Mouse (Mus musculus) lung, postnatal 0 days (tissue): ENCODE measurements at regions not wholly inside any gene's neighbourhood (a gene's known extent, or its start where the extent isn't known, plus 50 kb on each side); places are given as distances from the start of the nearest gene placed in this dataset.

Source experiments
- CTCF ChIP-seq: IDR thresholded peaks from 2 replicates; pipeline ENCODE4 v1.5.1; 2016; ENCODE audit warnings: antibody characterized with exemption, mild to moderate bottlenecking
- EP300 ChIP-seq: IDR thresholded peaks from 2 replicates; pipeline ENCODE4 v1.6.1; 2016; ENCODE audit warnings: antibody characterized with exemption, mild to moderate bottlenecking, control low read depth

DNA sequence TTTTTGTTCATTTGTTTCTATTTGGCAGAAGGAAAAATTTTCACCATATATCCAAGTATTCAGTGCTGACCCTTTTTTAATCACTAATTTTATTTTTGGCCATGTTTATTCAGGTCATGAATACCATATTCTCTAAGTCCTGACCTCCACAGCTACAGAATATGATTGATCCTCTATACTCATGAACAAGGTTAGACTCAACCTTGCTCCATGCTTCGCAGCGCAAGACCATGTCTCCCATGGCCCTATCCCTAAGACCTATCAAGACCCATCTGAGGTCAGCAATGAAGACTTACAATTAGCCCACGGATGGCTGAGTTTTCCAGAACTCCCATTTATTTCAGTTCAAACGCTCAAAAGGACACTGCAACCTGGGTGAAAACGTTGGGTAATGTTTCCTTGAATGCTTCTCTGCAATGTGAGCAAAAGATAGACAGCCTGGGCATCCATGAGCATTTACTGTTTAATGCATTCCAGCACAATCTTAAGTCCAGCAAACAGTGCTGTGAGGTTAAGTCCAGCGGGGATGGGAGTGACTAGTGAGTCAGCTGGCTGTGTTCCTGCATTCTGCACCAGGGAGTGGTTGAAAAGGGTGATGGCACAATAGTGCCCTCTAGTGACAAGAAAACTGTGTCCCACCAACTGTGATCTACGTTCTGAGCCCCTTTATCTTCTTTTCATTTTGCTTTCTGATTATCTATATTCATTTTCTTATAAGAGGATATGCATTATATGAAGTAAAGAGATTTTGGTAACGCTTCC lies 208.0 kb upstream of the Car10 start:
- TF ChIP-seq CTCF, result peak; percentile 62
- TF ChIP-seq EP300, result no peak
